Mouse (Mus musculus) testis, postnatal 14 days (tissue): ENCODE measurements at regions not wholly inside any gene's neighbourhood (a gene's known extent, or its start where the extent isn't known, plus 50 kb on each side); places are given as distances from the start of the nearest gene placed in this dataset.
"Not testable (repeated sequence)": the region's sequence is repeated elsewhere in the genome, so short reads cannot be mapped to it uniquely, and the experiment has no call there.

ENCODE experiments used
- DNase-seq: peaks from one replicate; pipeline ENCODE4 v3.0.0; 2021; ENCODE audit warnings: low spot score

GRCm38 (mm10) chr1:12572770-12573169 lies 1158.9 kb downstream of the A830018L16Rik start:
- no peak for DNase-seq

- no peak for DNase-seq
Observed at GRCm38 (mm10) chr1:12574274-12574673, 1160.4 kb downstream of the A830018L16Rik start.

GRCm38 (mm10) chr1:12577027-12577703 lies 1163.3 kb downstream of the A830018L16Rik start:
- no peak for DNase-seq

GRCm38 (mm10) chr1:12577978-12578377 lies 1164.1 kb downstream of the A830018L16Rik start:
- no peak for DNase-seq

- no peak for DNase-seq
Observed at GRCm38 (mm10) chr1:12583012-12583411, 1169.1 kb downstream of the A830018L16Rik start.

- DNase-seq: not testable (repeated sequence)
Observed at GRCm38 (mm10) chr1:12586981-12587380, 1173.1 kb downstream of the A830018L16Rik start.

- DNase-seq: no peak
Observed at GRCm38 (mm10) chr1:12612102-12612501, 1198.2 kb downstream of the A830018L16Rik start.

GRCm38 (mm10) chr1:12615303-12615702 lies 1201.4 kb downstream of the A830018L16Rik start:
- no peak for DNase-seq

- no peak for DNase-seq
Observed at GRCm38 (mm10) chr1:12615733-12616481, 1202.0 kb downstream of the A830018L16Rik start.

- DNase-seq: no peak
Observed at GRCm38 (mm10) chr1:12619981-12620380, 1206.1 kb downstream of the A830018L16Rik start.

- DNase-seq: no peak
Observed at GRCm38 (mm10) chr1:12620825-12621224, 1206.9 kb downstream of the A830018L16Rik start.

GRCm38 (mm10) chr1:12623158-12623557 lies 1209.3 kb downstream of the A830018L16Rik start:
- DNase-seq: no peak

GRCm38 (mm10) chr1:12633049-12633448 lies 1219.1 kb downstream of the A830018L16Rik start:
- DNase-seq: no peak

GRCm38 (mm10) chr1:12636326-12637147 lies 1222.6 kb downstream of the A830018L16Rik start:
- no peak for DNase-seq

- no peak for DNase-seq
Observed at GRCm38 (mm10) chr1:12640983-12641382, 1227.1 kb downstream of the A830018L16Rik start.
